Mouse (Mus musculus) hindbrain, embryonic 14.5 days (tissue): ENCODE measurements at regions not wholly inside any gene's neighbourhood (a gene's known extent, or its start where the extent isn't known, plus 50 kb on each side); places are given as distances from the start of the nearest gene placed in this dataset.
"Not testable (repeated sequence)": the region's sequence is repeated elsewhere in the genome, so short reads cannot be mapped to it uniquely, and the experiment has no call there.

Experiments used
- ATAC-seq: fragments of 200-750 bp; cut with Nextera tagmentation; 2 replicates; pipeline ENCODE4 v1.8.0; 2017; ENCODE audit warnings: moderate number of reproducible peaks, mild to moderate bottlenecking, moderate TSS enrichment, moderate library complexity; ENCODE audit not compliant: low FRiP score
- DNase-seq: peaks from one replicate; pipeline ENCODE4 v3.0.0-alpha.2; 2015; ENCODE audit warnings: low spot score
- H3K27ac ChIP-seq: fragments of 300-500 bp; sonication (generic); 2 replicates; pipeline ENCODE4 v1.5.1; 2014; ENCODE audit warnings: mild to moderate bottlenecking, moderate library complexity
- H3K27me3 ChIP-seq: fragments of 300-500 bp; sonication (generic); 2 replicates; pipeline ENCODE4 v1.6.1; 2014; ENCODE audit warnings: mild to moderate bottlenecking, low read length, mixed read lengths; ENCODE audit not compliant: control insufficient read depth, insufficient read depth
- H3K36me3 ChIP-seq: fragments of 300-500 bp; sonication (generic); replicated peaks from 2 replicates; pipeline ENCODE4 v1.6.1; 2014; ENCODE audit not compliant: control insufficient read depth, insufficient read depth
- H3K4me1 ChIP-seq: fragments of 300-500 bp; sonication (generic); replicated peaks from 2 replicates; pipeline ENCODE4 v1.6.1; 2014; ENCODE audit warnings: antibody characterized with exemption, low read length, mixed read lengths; ENCODE audit not compliant: control insufficient read depth, insufficient read depth
- H3K4me2 ChIP-seq: fragments of 300-500 bp; sonication (generic); replicated peaks from 2 replicates; pipeline ENCODE4 v1.6.1; 2014; ENCODE audit warnings: mild to moderate bottlenecking, moderate library complexity
- H3K4me3 ChIP-seq: fragments of 300-500 bp; sonication (generic); replicated peaks from 2 replicates; pipeline ENCODE4 v1.5.1; 2014; ENCODE audit warnings: mild to moderate bottlenecking, low read length
- H3K9ac ChIP-seq: fragments of 300-500 bp; sonication (generic); 2 replicates; pipeline ENCODE4 v1.6.1; 2014
- H3K9me3 ChIP-seq: fragments of 300-500 bp; sonication (generic); 2 replicates; pipeline ENCODE4 v1.6.1; 2016; ENCODE audit warnings: low read length; ENCODE audit not compliant: control insufficient read depth
- WGBS: fragments of 180-500 bp; shearing (Covaris S2); extraction: QIAGEN DNeasy Blood & Tissue Kit; methylation state at CpG from one replicate; pipeline ENCODE4 v1.1.7; 2014; 5-methylcytosine and 5-hydroxymethylcytosine counted together

GRCm38 (mm10) chr13:99675951-99676350 is 159.6 kb upstream of the Map1b start:
- no peak for DNase-seq
- WGBS, result 57% methylated on average over 5 of the region's 5 CpGs
- ATAC-seq, result no peak
- H3K36me3 ChIP-seq, result no peaks in the 10 kb centered on the region
- H3K4me1 ChIP-seq, result peaks cover 7% of the 10 kb centered on the region
- no peaks in the 10 kb centered on the region for H3K9me3 ChIP-seq
- H3K27me3 ChIP-seq, result no peaks in the 10 kb centered on the region
- H3K4me2 ChIP-seq, result no peak overlapping the region
- no peak overlapping the region for H3K9ac ChIP-seq
- H3K4me3 ChIP-seq, result no peak overlapping the region
- no peak overlapping the region for H3K27ac ChIP-seq

DNA sequence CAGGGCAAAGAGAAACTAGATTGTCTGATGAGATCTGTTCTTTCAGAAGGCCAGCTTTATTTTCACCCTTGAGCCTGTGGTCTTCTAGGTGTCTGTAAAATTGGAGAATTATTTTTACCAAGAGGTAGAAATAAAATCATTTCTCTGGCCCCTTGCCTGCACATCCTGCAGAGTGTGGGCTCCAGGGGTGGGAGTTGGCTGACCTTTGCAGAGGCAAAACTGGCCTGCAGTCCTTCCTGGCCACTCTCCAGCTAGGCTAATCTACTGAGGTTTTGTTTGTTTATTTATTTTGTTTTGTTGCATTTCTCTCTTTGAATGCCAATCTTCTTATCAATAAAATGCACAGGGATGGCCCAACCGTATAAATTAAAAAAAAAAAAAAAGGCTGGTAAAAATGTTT is 156.4 kb upstream of the Map1b start:
- H3K9ac ChIP-seq, result no peak overlapping the region
- no peaks in the 10 kb centered on the region for H3K9me3 ChIP-seq
- no peaks in the 10 kb centered on the region for H3K27me3 ChIP-seq
- no peak overlapping the region for H3K4me2 ChIP-seq
- H3K36me3 ChIP-seq, result no peaks in the 10 kb centered on the region
- peaks cover 7% of the 10 kb centered on the region for H3K4me1 ChIP-seq
- no peak for ATAC-seq
- WGBS, result 83% methylated on average over 1 of the region's 1 CpGs
- H3K4me3 ChIP-seq, result no peak overlapping the region
- H3K27ac ChIP-seq, result no peak overlapping the region
- no peak for DNase-seq

DNA sequence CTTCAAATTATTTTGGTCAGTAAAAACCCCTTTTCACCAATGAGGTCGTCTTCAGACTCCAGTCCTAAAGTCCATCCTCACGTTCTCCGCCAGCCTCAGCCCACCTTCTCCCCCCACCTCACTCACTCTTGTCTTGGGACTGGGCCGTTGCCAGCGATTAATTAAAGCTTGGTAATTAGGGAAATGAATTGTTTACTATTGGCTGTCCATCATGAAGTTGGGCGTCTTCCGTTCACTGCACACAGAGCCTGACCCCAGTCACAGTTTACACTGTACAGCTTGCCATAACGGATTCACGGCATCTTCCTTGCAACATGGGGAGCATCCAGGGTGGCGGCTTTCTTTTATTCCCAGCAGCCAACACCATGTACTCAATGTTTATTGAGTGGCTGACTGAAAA is 155.4 kb upstream of the Map1b start:
- H3K4me3 ChIP-seq, result no peak overlapping the region
- H3K27me3 ChIP-seq, result no peaks in the 10 kb centered on the region
- peaks cover 7% of the 10 kb centered on the region for H3K4me1 ChIP-seq
- DNase-seq (no peak), ATAC-seq (no peak)
- H3K36me3 ChIP-seq, result no peaks in the 10 kb centered on the region
- H3K27ac ChIP-seq, result no peak overlapping the region
- H3K9me3 ChIP-seq, result no peaks in the 10 kb centered on the region
- no peak overlapping the region for H3K9ac ChIP-seq
- H3K4me2 ChIP-seq, result no peak overlapping the region
- 41% methylated on average over 10 of the region's 10 CpGs for WGBS

DNA sequence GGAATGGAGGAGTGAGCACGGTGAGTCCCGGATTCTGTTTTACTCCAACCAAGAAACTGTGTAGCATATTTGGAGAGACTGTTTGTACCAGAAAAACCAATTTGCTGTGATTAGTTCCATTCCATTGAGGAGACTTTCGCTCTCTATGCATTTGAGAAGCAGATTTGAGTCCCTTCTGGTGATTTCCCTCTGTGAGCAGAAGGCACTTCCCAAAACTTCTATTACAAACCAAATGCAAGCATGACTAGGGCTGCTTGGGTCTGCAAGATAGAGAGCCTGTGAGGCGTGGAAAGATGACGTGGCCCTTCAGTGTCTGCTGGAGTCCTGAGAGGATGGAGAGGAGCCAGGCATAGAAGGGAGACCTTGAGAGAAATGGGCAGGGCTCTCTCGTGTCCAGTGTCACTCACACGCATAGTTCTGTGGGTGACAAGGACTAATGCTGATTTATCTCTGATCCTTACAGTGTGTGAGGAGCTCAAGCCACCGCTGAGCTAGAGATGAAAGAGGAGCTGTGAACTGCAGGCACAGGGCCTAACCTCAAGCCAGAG is 153.7 kb upstream of the Map1b start:
- 89% methylated on average over 8 of the region's 8 CpGs for WGBS
- no peaks in the 10 kb centered on the region for H3K36me3 ChIP-seq
- no peak overlapping the region for H3K27ac ChIP-seq
- ATAC-seq (no peak), DNase-seq (no peak)
- no peaks in the 10 kb centered on the region for H3K9me3 ChIP-seq
- H3K27me3 ChIP-seq, result no peaks in the 10 kb centered on the region
- H3K9ac ChIP-seq, result no peak overlapping the region
- no peaks in the 10 kb centered on the region; the same call in none of the 2 replicates for H3K4me1 ChIP-seq
- no peak overlapping the region for H3K4me2 ChIP-seq
- H3K4me3 ChIP-seq, result no peak overlapping the region

DNA sequence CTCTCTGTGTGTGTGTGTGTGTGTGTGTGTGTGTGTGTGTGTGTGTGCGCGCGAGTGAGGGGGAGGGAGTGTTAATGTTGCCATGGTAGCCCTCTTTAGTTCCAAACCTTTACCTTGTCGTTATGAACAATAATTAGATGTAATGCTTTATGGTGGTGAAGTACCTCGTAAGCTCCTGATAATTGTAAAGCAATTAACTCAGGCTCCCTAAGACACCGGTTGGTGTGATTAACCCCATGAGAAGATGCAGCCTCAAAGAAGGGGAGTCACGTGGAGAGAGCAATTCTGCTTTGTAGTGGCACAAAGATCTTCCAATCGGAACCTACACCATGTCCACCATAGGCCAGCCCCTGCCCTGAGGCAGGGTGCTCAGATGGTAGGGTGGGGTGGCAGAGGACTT is 152.3 kb upstream of the Map1b start:
- Histone ChIP-seq H3K9me3 (no peaks in the 10 kb centered on the region), H3K4me3 (no peak overlapping the region), H3K36me3 (no peaks in the 10 kb centered on the region), H3K9ac (no peak overlapping the region), H3K4me1 (no peaks in the 10 kb centered on the region; the same call in none of the 2 replicates), H3K4me2 (no peak overlapping the region), H3K27ac (no peak overlapping the region), H3K27me3 (no peaks in the 10 kb centered on the region)
- ATAC-seq, result peak; percentile 46
- 55% methylated on average over 8 of the region's 8 CpGs for WGBS
- no peak for DNase-seq

DNA sequence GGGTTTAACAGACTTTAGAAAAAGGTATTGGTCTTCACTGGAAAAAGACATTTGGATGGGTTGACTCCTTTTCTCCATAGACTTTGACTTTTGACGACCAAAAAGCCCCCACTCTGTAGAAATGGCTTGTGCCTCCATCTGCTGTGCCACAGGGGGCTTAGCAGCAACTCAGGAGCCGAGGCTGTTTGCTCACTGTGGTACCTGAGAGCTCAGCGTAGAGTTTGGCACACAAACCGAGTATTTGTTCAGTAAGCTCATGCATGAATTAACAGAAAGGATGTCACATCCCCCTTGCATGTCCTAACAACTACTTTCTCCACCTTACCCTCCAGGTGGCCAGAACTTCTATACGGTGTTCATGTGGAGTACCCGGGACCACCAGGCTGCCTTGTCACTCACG is 149.7 kb upstream of the Map1b start:
- H3K4me2 ChIP-seq, result no peak overlapping the region
- H3K36me3 ChIP-seq, result no peaks in the 10 kb centered on the region
- no peak for DNase-seq
- no peak overlapping the region for H3K27ac ChIP-seq
- no peak overlapping the region for H3K9ac ChIP-seq
- H3K9me3 ChIP-seq, result no peaks in the 10 kb centered on the region
- ATAC-seq, result no peak
- H3K27me3 ChIP-seq, result no peaks in the 10 kb centered on the region
- WGBS, result 73% methylated on average over 7 of the region's 7 CpGs
- H3K4me1 ChIP-seq, result no peaks in the 10 kb centered on the region; the same call in 1 of the 2 replicates
- no peak overlapping the region for H3K4me3 ChIP-seq

GRCm38 (mm10) chr13:99663422-99663821 is 147.1 kb upstream of the Map1b start:
- not testable (repeated sequence) for ATAC-seq, H3K9ac ChIP-seq
- 93% methylated on average over 12 of the region's 12 CpGs for WGBS

DNA sequence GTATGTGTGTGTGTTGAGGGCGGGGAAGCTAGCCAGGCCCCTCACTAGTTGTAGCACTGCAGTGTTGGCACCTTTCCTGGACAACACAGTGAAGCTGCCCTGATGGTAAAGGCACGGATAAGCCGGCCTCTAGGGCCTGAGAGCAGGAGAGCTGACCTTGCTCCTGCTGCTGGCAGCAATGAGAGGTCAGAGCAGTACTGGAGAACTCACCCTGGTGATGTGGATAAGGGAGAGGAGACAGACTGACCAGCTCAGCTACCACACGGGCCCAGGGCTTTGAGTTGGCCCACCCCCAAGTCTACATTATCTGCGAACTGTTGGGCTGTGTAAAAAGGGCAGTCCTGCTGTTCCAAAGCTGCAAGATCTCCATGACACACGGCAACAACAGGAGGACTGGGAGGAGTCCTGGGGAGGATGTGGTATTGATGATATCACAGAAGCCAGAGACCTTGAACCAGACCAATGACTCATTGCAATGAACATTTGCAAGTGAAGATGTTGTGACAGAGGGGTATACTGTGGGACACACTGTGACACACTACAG is 131.4 kb upstream of the Map1b start:
- Histone ChIP-seq H3K9ac (no peak overlapping the region), H3K4me2 (no peak overlapping the region), H3K4me1 (peaks cover 20% of the 10 kb centered on the region), H3K27ac (no peak overlapping the region), H3K9me3 (no peaks in the 10 kb centered on the region), H3K36me3 (no peaks in the 10 kb centered on the region), H3K27me3 (no peaks in the 10 kb centered on the region), H3K4me3 (no peak overlapping the region)
- 69% methylated on average over 6 of the region's 6 CpGs for WGBS
- ATAC-seq (no peak), DNase-seq (no peak)

More at GRCm38 (mm10) chr13:99663422-99663821, 147.1 kb upstream of the Map1b start:
- not testable (repeated sequence) for DNase-seq, H3K4me1 ChIP-seq, H3K36me3 ChIP-seq, H3K9me3 ChIP-seq, H3K4me2 ChIP-seq, H3K27ac ChIP-seq, H3K4me3 ChIP-seq, H3K27me3 ChIP-seq

- DNase-seq (peak; percentile 61), ATAC-seq (no peak)
- Histone ChIP-seq H3K9me3 (no peaks in the 10 kb centered on the region), H3K27me3 (no peaks in the 10 kb centered on the region), H3K4me3 (no peak overlapping the region), H3K4me1 (peaks cover 31% of the 10 kb centered on the region), H3K4me2 (no peak overlapping the region), H3K9ac (no peak overlapping the region), H3K36me3 (no peaks in the 10 kb centered on the region), H3K27ac (peak overlapping the region; percentile 66)
- 65% methylated on average over 1 of the region's 1 CpGs for WGBS
Observed at GRCm38 (mm10) chr13:99644771-99645170, 128.4 kb upstream of the Map1b start.

- Histone ChIP-seq H3K27me3 (no peaks in the 10 kb centered on the region), H3K27ac (0 out of 2 replicates have a peak overlapping the region, but pooled peaks have one; percentile 27)
Observed at GRCm38 (mm10) chr13:99642811-99643210, 126.5 kb upstream of the Map1b start.

More at GRCm38 (mm10) chr13:99642811-99643210, 126.5 kb upstream of the Map1b start:
- Histone ChIP-seq H3K9me3 (no peaks in the 10 kb centered on the region), H3K4me1 (peaks cover 31% of the 10 kb centered on the region), H3K9ac (no peak overlapping the region), H3K4me3 (no peak overlapping the region), H3K36me3 (no peaks in the 10 kb centered on the region), H3K4me2 (no peak overlapping the region)
- no peak for DNase-seq
- WGBS, result 51% methylated on average over 5 of the region's 5 CpGs
- ATAC-seq, result no peak
